Mouse (Mus musculus): ENCODE data around the gene Ryk. TPM values are rescaled to one million over a fixed set of nuclear protein-coding genes. Genes with fewer than 3 reads are reported as not detected.

The Ryk gene
- 18.2 and 18.3 TPM in 2 replicates for polyA plus RNA-seq (2016; fragmentation: Nextera tagmentation; extraction: Ambion mirVana)

DNA sequence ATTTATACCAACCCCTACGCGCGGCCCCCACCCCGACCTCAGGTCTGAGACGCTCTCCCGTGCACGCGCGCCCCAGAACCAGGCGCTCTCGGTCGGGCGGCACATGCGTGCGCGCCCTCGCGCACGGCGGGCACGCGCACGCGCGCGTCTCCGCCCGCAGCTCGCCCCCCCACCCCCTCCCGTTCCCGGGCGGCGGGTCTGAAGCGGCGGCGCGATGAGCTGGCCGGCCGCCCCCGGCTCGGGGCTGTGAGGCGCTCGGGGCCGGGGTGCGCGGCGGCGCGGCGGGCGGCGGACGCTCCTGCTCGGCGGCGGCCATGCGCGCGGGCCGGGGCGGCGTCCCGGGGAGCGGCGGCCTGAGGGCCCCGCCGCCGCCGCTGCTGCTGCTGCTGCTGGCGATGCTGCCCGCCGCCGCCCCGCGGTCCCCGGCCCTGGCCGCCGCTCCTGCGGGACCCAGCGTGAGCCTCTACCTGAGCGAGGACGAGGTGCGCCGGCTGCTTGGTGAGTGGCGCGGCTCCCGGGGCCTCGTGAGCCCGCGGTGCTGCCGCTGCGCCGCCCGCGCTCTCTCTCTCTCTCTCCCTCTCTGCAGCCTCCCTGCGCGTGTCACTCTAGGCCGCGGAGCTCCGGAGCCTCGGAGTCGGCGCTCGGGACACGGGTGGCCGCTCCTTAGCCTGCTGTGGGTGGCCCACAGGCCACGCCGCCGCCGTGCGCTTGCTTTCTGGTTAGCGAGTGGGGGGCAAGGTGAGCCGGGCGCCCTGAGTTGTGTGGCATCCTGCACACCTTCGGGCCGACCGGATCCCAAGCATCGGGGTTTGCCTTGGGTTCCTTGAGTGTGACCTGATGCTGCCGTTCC is at the start of gene Ryk:
TSS of gene Ryk (plus strand) at position 176 of the 850 bp plus-strand sequence.
- H3K4me2 ChIP-seq (replicated peaks), result peak within 1 kb of the TSS; percentile 70
- under 1% methylated on average over 55 of the region's 119 CpGs for WGBS

DNA sequence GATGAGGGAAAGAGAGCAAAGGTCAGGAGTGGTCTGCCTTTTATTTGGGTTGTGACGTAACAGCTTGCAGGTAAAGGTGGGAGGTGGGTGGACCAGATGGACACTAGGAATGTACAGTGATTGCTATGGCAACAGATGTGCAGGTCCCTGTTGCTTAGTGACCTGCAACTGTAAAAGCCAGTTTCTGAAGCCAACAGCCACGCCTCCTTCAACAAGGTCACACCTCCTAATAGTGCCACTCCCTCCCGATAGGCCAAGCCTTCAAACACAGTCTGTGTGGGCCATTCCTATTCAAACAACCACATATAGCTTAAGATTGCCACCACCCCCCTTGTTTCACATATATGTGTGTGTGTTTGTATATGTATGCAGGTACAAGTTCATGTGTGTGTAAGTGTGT is 45.2 kb upstream of the Ryk start:
- H3K27me3 ChIP-seq, result no peaks in the 10 kb centered on the region
- no peak for ATAC-seq (ENCODE audit: low FRiP score)
- H3K4me3 ChIP-seq, result no peak overlapping the region
- WGBS, result 82% methylated on average over 3 of the region's 3 CpGs
- no peaks in the 10 kb centered on the region for H3K9me3 ChIP-seq (replicated peaks)
- H3K4me2 ChIP-seq (replicated peaks), result no peak overlapping the region
- no peaks in the 10 kb centered on the region for H3K4me1 ChIP-seq
- no peaks in the 10 kb centered on the region for H3K36me3 ChIP-seq
- no peak overlapping the region for H3K9ac ChIP-seq
- no peak overlapping the region for H3K27ac ChIP-seq

More for the DNA sequence above, at the start of gene Ryk:
- Histone ChIP-seq H3K9ac (peak within 1 kb of the TSS; percentile 96), H3K27ac (peak within 1 kb of the TSS; percentile 94), H3K27me3 (0 out of 2 replicates have a peak, but pooled peaks cover 4% of the 10 kb centered on the region), H3K4me3 (peak within 1 kb of the TSS; percentile 90), H3K9me3 (replicated peaks) (no peaks in the 10 kb centered on the region), H3K4me1 (peaks cover 24% of the 10 kb centered on the region), H3K36me3 (no peaks in the 10 kb centered on the region)
- ATAC-seq (ENCODE audit: low FRiP score), result peak; percentile 84

- no peaks in the 10 kb centered on the region for H3K4me1 ChIP-seq
- WGBS, result 62% methylated on average over 9 of the region's 9 CpGs
- no peak for ATAC-seq (ENCODE audit: low FRiP score)
- H3K27me3 ChIP-seq, result no peaks in the 10 kb centered on the region
- no peaks in the 10 kb centered on the region for H3K9me3 ChIP-seq (replicated peaks)
- no peak overlapping the region for H3K4me2 ChIP-seq (replicated peaks)
- no peak overlapping the region for H3K4me3 ChIP-seq
- no peak overlapping the region for H3K9ac ChIP-seq
- H3K36me3 ChIP-seq, result no peaks in the 10 kb centered on the region
- no peak overlapping the region for H3K27ac ChIP-seq
Observed at GRCm38 (mm10) chr9:102791845-102792244, 42.9 kb upstream of the Ryk start.

- Histone ChIP-seq H3K4me3 (no peak overlapping the region), H3K27me3 (no peaks in the 10 kb centered on the region), H3K36me3 (no peaks in the 10 kb centered on the region), H3K9ac (no peak overlapping the region), H3K9me3 (replicated peaks) (no peaks in the 10 kb centered on the region), H3K4me1 (no peaks in the 10 kb centered on the region), H3K4me2 (replicated peaks) (no peak overlapping the region), H3K27ac (no peak overlapping the region)
- WGBS, result 75% methylated on average over 15 of the region's 15 CpGs
- ATAC-seq (ENCODE audit: low FRiP score), result no peak
Observed at GRCm38 (mm10) chr9:102792836-102793235, 41.9 kb upstream of the Ryk start.

DNA sequence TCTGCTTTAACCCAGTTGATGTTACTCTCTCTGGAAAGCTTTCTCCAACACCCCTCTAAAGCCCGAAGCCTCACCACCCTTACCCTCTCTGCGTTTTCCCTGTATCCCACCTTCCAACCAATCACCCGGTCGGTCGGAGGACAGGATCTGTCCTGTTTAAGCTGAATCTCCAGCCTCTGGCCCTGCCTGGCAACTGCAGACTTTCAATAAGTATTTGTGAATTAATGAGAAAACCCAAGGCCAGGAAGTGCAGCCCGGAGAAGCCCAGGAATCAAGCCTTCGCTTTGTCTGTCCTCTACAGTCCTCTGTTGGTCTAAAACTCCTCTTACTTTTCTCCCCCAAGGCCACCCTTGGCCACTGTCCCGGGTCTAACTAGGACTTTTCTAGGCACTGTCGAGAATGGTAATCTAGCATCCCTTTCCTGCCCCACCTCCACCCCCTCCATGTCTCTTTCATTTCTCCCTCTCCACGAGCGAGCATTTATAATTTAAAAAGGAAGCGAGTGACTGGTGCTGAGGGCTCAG is 41.4 kb upstream of the Ryk start:
- WGBS, result 76% methylated on average over 12 of the region's 12 CpGs
- no peak overlapping the region for H3K4me2 ChIP-seq (replicated peaks)

GRCm38 (mm10) chr9:102798406-102798805 is 36.3 kb upstream of the Ryk start:
- WGBS, result 87% methylated on average over 4 of the region's 4 CpGs
- Histone ChIP-seq H3K27me3 (no peaks in the 10 kb centered on the region), H3K36me3 (no peaks in the 10 kb centered on the region), H3K9ac (no peak overlapping the region), H3K9me3 (replicated peaks) (no peaks in the 10 kb centered on the region), H3K27ac (no peak overlapping the region), H3K4me2 (replicated peaks) (no peak overlapping the region), H3K4me3 (no peak overlapping the region), H3K4me1 (no peaks in the 10 kb centered on the region)
- no peak for ATAC-seq (ENCODE audit: low FRiP score)

More for the DNA sequence above, 41.4 kb upstream of the Ryk start:
- ATAC-seq (ENCODE audit: low FRiP score), result no peak
- Histone ChIP-seq H3K36me3 (no peaks in the 10 kb centered on the region), H3K27me3 (no peaks in the 10 kb centered on the region), H3K27ac (no peak overlapping the region), H3K4me3 (no peak overlapping the region), H3K9ac (no peak overlapping the region), H3K9me3 (replicated peaks) (no peaks in the 10 kb centered on the region), H3K4me1 (no peaks in the 10 kb centered on the region)

- 81% methylated on average over 10 of the region's 10 CpGs for WGBS
- no peak for ATAC-seq (ENCODE audit: low FRiP score)
Observed at GRCm38 (mm10) chr9:102806056-102806573, 28.6 kb upstream of the Ryk start.

GRCm38 (mm10) chr9:102811192-102811591 is 23.5 kb upstream of the Ryk start:
- H3K9me3 ChIP-seq (replicated peaks), result no peaks in the 10 kb centered on the region
- no peak overlapping the region for H3K9ac ChIP-seq
- 87% methylated on average over 5 of the region's 5 CpGs for WGBS
- no peak for ATAC-seq (ENCODE audit: low FRiP score)
- H3K27me3 ChIP-seq, result no peaks in the 10 kb centered on the region
- H3K4me3 ChIP-seq, result no peak overlapping the region
- H3K36me3 ChIP-seq, result no peaks in the 10 kb centered on the region
- H3K4me1 ChIP-seq, result no peaks in the 10 kb centered on the region
- no peak overlapping the region for H3K27ac ChIP-seq
- H3K4me2 ChIP-seq (replicated peaks), result no peak overlapping the region

More at GRCm38 (mm10) chr9:102806056-102806573, 28.6 kb upstream of the Ryk start:
- Histone ChIP-seq H3K27me3 (no peaks in the 10 kb centered on the region), H3K9ac (no peak overlapping the region), H3K4me1 (no peaks in the 10 kb centered on the region), H3K36me3 (no peaks in the 10 kb centered on the region), H3K4me2 (replicated peaks) (no peak overlapping the region), H3K27ac (no peak overlapping the region), H3K9me3 (replicated peaks) (no peaks in the 10 kb centered on the region), H3K4me3 (no peak overlapping the region)

DNA sequence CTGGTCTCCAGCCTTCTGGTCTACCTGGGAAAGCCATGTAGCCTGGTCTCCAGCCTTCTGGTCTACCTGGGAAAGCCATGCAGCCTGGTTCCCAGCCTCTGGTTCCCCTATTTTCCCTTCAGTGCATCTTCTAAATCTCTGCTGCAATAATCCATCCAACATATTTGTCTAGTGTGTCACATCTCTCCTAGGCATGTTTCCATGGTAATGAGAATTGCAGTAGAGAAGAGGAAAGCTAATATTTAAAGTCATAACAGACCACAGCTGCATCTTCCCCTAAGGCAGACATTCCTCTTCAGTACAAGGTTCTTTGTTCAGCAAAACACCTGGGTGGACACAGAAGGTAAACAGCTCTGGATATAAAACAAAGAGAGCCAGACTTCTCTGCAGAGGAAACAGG is 16.5 kb upstream of the Ryk start:
- no peak overlapping the region for H3K9ac ChIP-seq
- no peaks in the 10 kb centered on the region for H3K27me3 ChIP-seq
- ATAC-seq (ENCODE audit: low FRiP score), result no peak
- no peaks in the 10 kb centered on the region for H3K4me1 ChIP-seq
- no peak overlapping the region for H3K4me3 ChIP-seq
- H3K4me2 ChIP-seq (replicated peaks), result no peak overlapping the region
- H3K9me3 ChIP-seq (replicated peaks), result peaks cover 5% of the 10 kb centered on the region; the same call in 1 of the 2 replicates
- no peak overlapping the region for H3K27ac ChIP-seq
- H3K36me3 ChIP-seq, result no peaks in the 10 kb centered on the region

- H3K27me3 ChIP-seq, result 0 out of 2 replicates have a peak, but pooled peaks cover 4% of the 10 kb centered on the region
- ATAC-seq (ENCODE audit: low FRiP score), result no peak
- no peaks in the 10 kb centered on the region for H3K9me3 ChIP-seq (replicated peaks)
- H3K4me2 ChIP-seq (replicated peaks), result no peak overlapping the region
- H3K27ac ChIP-seq, result no peak overlapping the region
- H3K4me1 ChIP-seq, result no peaks in the 10 kb centered on the region
- H3K36me3 ChIP-seq, result no peaks in the 10 kb centered on the region
- H3K9ac ChIP-seq, result no peak overlapping the region
- no peak overlapping the region for H3K4me3 ChIP-seq
- WGBS, result 94% methylated on average over 7 of the region's 7 CpGs
Observed at GRCm38 (mm10) chr9:102828604-102829003, 6.1 kb upstream of the Ryk start.

GRCm38 (mm10) chr9:102831541-102831940 is 3.2 kb upstream of the Ryk start:
- no peak overlapping the region for H3K4me3 ChIP-seq
- H3K9ac ChIP-seq, result no peak overlapping the region
- H3K4me2 ChIP-seq (replicated peaks), result no peak overlapping the region
- no peaks in the 10 kb centered on the region for H3K9me3 ChIP-seq (replicated peaks)
- 0 out of 2 replicates have a peak, but pooled peaks cover 4% of the 10 kb centered on the region for H3K27me3 ChIP-seq
- peaks cover 9% of the 10 kb centered on the region for H3K4me1 ChIP-seq
- H3K36me3 ChIP-seq, result no peaks in the 10 kb centered on the region
- no peak for ATAC-seq (ENCODE audit: low FRiP score)
- WGBS, result 89% methylated on average over 4 of the region's 4 CpGs
- no peak overlapping the region for H3K27ac ChIP-seq

GRCm38 (mm10) chr9:102834414-102834741 is 339 bp upstream of the Ryk start:
- Histone ChIP-seq H3K27me3 (0 out of 2 replicates have a peak, but pooled peaks cover 4% of the 10 kb centered on the region), H3K27ac (peak overlapping the region; percentile 94; the same call in 1 of the 2 replicates), H3K36me3 (no peaks in the 10 kb centered on the region), H3K4me3 (peak overlapping the region; percentile 90), H3K4me1 (peaks cover 21% of the 10 kb centered on the region), H3K4me2 (replicated peaks) (peak overlapping the region; percentile 70), H3K9ac (peak overlapping the region; percentile 96; the same call in 1 of the 2 replicates), H3K9me3 (replicated peaks) (no peaks in the 10 kb centered on the region)
- 17% methylated on average over 10 of the region's 10 CpGs for WGBS
- peak; percentile 59 for ATAC-seq (ENCODE audit: low FRiP score)

Data from hindbrain, embryonic 12.5 days (tissue).